Mouse (Mus musculus) E14TG2a.4 (cell line): ENCODE data around the gene G430095P16Rik.
A peak's percentile ranks its signal among the peaks of the same experiment; 100 is the strongest.

Experiments used
- H3K27me3 ChIP-seq: 2 replicates; pipeline ENCODE4 v1.6.1; 2014; ENCODE audit warnings: low read length, control low read depth; ENCODE audit not compliant: insufficient read depth
- H3K36me3 ChIP-seq: 2 replicates; pipeline ENCODE4 v1.6.1; 2014; ENCODE audit warnings: low read length, control low read depth; ENCODE audit not compliant: insufficient read depth
- H3K4me1 ChIP-seq: replicated peaks from 2 replicates; pipeline ENCODE4 v1.6.1; 2014; ENCODE audit warnings: low read depth, low read length, control low read depth
- H3K4me3 ChIP-seq: replicated peaks from 2 replicates; pipeline ENCODE4 v1.5.1; 2014; ENCODE audit warnings: mild to moderate bottlenecking, low read length
- H3K9me3 ChIP-seq: 2 replicates; pipeline ENCODE4 v1.6.1; 2014; ENCODE audit warnings: low read length, control low read depth
- CTCF ChIP-seq: conservative IDR thresholded peaks from 2 replicates; pipeline ENCODE4 v1.5.1; 2014; ENCODE audit warnings: low read length
- NANOG ChIP-seq: IDR thresholded peaks from 2 replicates; pipeline ENCODE4 v1.6.1; 2014; ENCODE audit warnings: borderline replicate concordance, low read length, mixed read lengths
- POU5F1 ChIP-seq: IDR thresholded peaks from 2 replicates; pipeline ENCODE4 v1.6.1; 2014; ENCODE audit warnings: low read length, borderline replicate concordance

Gene G430095P16Rik

GRCm38 (mm10) chr8:84767221-84767620 is 44.4 kb downstream of the G430095P16Rik start:
- no peak for TF ChIP-seq CTCF
- no peak for TF ChIP-seq NANOG
- TF ChIP-seq POU5F1 = no peak
- no peak overlapping the region for H3K4me3 ChIP-seq
- H3K9me3 ChIP-seq = no peaks in the 10 kb centered on the region
- no peaks in the 10 kb centered on the region for H3K36me3 ChIP-seq
- peaks cover 96% of the 10 kb centered on the region for H3K27me3 ChIP-seq
- peaks cover 7% of the 10 kb centered on the region for H3K4me1 ChIP-seq

GRCm38 (mm10) chr8:84768343-84769095 is 45.7 kb downstream of the G430095P16Rik start:
- H3K4me3 ChIP-seq = no peak overlapping the region
- no peaks in the 10 kb centered on the region for H3K36me3 ChIP-seq
- H3K27me3 ChIP-seq = peaks cover 98% of the 10 kb centered on the region
- TF ChIP-seq NANOG (no peak), POU5F1 (no peak), CTCF (no peak)
- no peaks in the 10 kb centered on the region for H3K9me3 ChIP-seq
- peaks cover 12% of the 10 kb centered on the region for H3K4me1 ChIP-seq

- H3K27me3 ChIP-seq = peaks cover 97% of the 10 kb centered on the region
- H3K4me3 ChIP-seq = no peak overlapping the region
- no peaks in the 10 kb centered on the region for H3K9me3 ChIP-seq
- no peaks in the 10 kb centered on the region for H3K36me3 ChIP-seq
- TF ChIP-seq NANOG = no peak
- no peak for TF ChIP-seq CTCF
- TF ChIP-seq POU5F1 = no peak
- peaks cover 16% of the 10 kb centered on the region for H3K4me1 ChIP-seq
Measured at GRCm38 (mm10) chr8:84769324-84769723, 46.5 kb downstream of the G430095P16Rik start.

GRCm38 (mm10) chr8:84770100-84770953 is 47.5 kb downstream of the G430095P16Rik start:
- no peaks in the 10 kb centered on the region for H3K9me3 ChIP-seq
- no peaks in the 10 kb centered on the region for H3K36me3 ChIP-seq
- no peak overlapping the region for H3K4me3 ChIP-seq
- TF ChIP-seq CTCF = no peak
- TF ChIP-seq NANOG = no peak
- no peak for TF ChIP-seq POU5F1
- peaks cover 26% of the 10 kb centered on the region for H3K4me1 ChIP-seq
- peaks cover 97% of the 10 kb centered on the region for H3K27me3 ChIP-seq

GRCm38 (mm10) chr8:84771000-84771687 is 48.3 kb downstream of the G430095P16Rik start:
- Histone ChIP-seq H3K27me3 (peaks cover 97% of the 10 kb centered on the region), H3K9me3 (no peaks in the 10 kb centered on the region), H3K4me1 (peaks cover 34% of the 10 kb centered on the region), H3K36me3 (no peaks in the 10 kb centered on the region), H3K4me3 (no peak overlapping the region)
- TF ChIP-seq POU5F1 (no peak), NANOG (no peak), CTCF (no peak)

GRCm38 (mm10) chr8:84771941-84772378 is 49.2 kb downstream of the G430095P16Rik start:
- Histone ChIP-seq H3K36me3 (no peaks in the 10 kb centered on the region), H3K27me3 (peaks cover 96% of the 10 kb centered on the region), H3K9me3 (no peaks in the 10 kb centered on the region), H3K4me1 (peaks cover 41% of the 10 kb centered on the region), H3K4me3 (peak overlapping the region; percentile 37; the same call in 1 of the 2 replicates)
- TF ChIP-seq POU5F1 (no peak), CTCF (no peak), NANOG (no peak)

- Histone ChIP-seq H3K4me3 (no peak overlapping the region), H3K27me3 (peaks cover 96% of the 10 kb centered on the region), H3K4me1 (peaks cover 47% of the 10 kb centered on the region), H3K36me3 (no peaks in the 10 kb centered on the region), H3K9me3 (no peaks in the 10 kb centered on the region)
- no peak for TF ChIP-seq CTCF
- no peak for TF ChIP-seq POU5F1
Measured at GRCm38 (mm10) chr8:84772628-84773027, 49.8 kb downstream of the G430095P16Rik start.

GRCm38 (mm10) chr8:84773304-84773703 is 50.5 kb downstream of the G430095P16Rik start:
- no peaks in the 10 kb centered on the region for H3K9me3 ChIP-seq
- no peaks in the 10 kb centered on the region for H3K36me3 ChIP-seq
- TF ChIP-seq CTCF (no peak), POU5F1 (no peak), NANOG (no peak)
- no peak overlapping the region for H3K4me3 ChIP-seq
- H3K27me3 ChIP-seq = peaks cover 96% of the 10 kb centered on the region
- peaks cover 49% of the 10 kb centered on the region for H3K4me1 ChIP-seq
